Mouse (Mus musculus): ENCODE data around the gene Tmem273. TPM values are rescaled to one million over a fixed set of nuclear protein-coding genes. Genes with fewer than 3 reads are reported as not detected.
A peak's percentile ranks its signal among the peaks of the same experiment; 100 is the strongest.

The Tmem273 gene
- polyA plus RNA-seq (2015; fragmentation: Nextera tagmentation; extraction: Ambion mirVana) = 1.3 and 2.0 TPM in 2 replicates

DNA sequence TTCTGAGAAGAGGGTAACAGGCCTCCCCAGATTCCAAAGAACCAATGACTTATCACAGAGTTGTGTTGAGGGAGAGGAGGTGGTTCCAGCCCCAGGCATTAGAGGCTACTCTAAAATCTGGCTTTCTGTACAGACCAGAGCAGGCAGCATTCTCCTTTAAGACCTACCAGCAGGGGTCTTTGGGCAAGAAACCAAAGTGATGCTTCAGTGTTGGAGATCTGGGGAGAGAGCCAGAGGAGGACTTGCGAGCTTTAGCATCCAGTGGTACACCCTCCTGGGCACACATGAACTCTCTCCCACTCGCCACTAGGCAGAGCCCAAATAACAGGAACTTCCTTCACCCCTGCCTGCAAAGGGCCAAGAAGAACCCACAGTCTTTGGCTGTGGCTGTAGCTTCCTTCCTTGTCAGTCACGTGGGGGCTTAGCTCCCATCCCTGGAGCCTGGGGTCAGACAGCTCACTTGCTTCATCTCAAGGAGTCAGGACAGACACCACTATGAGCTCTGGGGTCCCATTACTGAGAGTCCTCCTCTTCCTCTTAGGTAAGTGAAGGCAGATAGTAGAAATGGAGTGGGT lies at the start of gene Tmem273:
Tmem273 (plus strand) TSS at position 408 of the 575 bp plus-strand sequence.
- no peak for ATAC-seq
- Histone ChIP-seq H3K9me3 (no peaks in the 10 kb centered on the region), H3K9ac (no peak within 1 kb of the TSS), H3K36me3 (no peaks in the 10 kb centered on the region), H3K27ac (no peak within 1 kb of the TSS), H3K4me3 (replicated peaks) (no peak within 1 kb of the TSS), H3K27me3 (replicated peaks) (no peaks in the 10 kb centered on the region), H3K4me1 (replicated peaks) (no peaks in the 10 kb centered on the region), H3K4me2 (replicated peaks) (no peak within 1 kb of the TSS)
- WGBS = 70% methylated on average over 3 of the region's 3 CpGs

GRCm38 (mm10) chr14:32736561-32736960 lies 49.2 kb upstream of the Tmem273 start:
- Histone ChIP-seq H3K4me1 (replicated peaks) (no peaks in the 10 kb centered on the region), H3K27ac (no peak overlapping the region), H3K4me2 (replicated peaks) (no peak overlapping the region), H3K9me3 (no peaks in the 10 kb centered on the region), H3K4me3 (replicated peaks) (no peak overlapping the region), H3K36me3 (no peaks in the 10 kb centered on the region), H3K27me3 (replicated peaks) (no peaks in the 10 kb centered on the region), H3K9ac (no peak overlapping the region)
- ATAC-seq = no peak
- 81% methylated on average over 6 of the region's 6 CpGs for WGBS

GRCm38 (mm10) chr14:32738586-32738985 lies 47.2 kb upstream of the Tmem273 start:
- H3K27me3 ChIP-seq (replicated peaks) = no peaks in the 10 kb centered on the region
- H3K27ac ChIP-seq = no peak overlapping the region
- ATAC-seq = no peak
- H3K36me3 ChIP-seq = no peaks in the 10 kb centered on the region
- H3K4me2 ChIP-seq (replicated peaks) = no peak overlapping the region
- H3K9ac ChIP-seq = no peak overlapping the region
- no peaks in the 10 kb centered on the region for H3K4me1 ChIP-seq (replicated peaks)
- 89% methylated on average over 5 of the region's 5 CpGs for WGBS
- no peak overlapping the region for H3K4me3 ChIP-seq (replicated peaks)
- no peaks in the 10 kb centered on the region for H3K9me3 ChIP-seq

GRCm38 (mm10) chr14:32748519-32748918 lies 37.2 kb upstream of the Tmem273 start:
- Histone ChIP-seq H3K27me3 (replicated peaks) (no peaks in the 10 kb centered on the region), H3K4me1 (replicated peaks) (no peaks in the 10 kb centered on the region), H3K4me3 (replicated peaks) (no peak overlapping the region), H3K9ac (no peak overlapping the region), H3K9me3 (no peaks in the 10 kb centered on the region), H3K27ac (no peak overlapping the region), H3K36me3 (no peaks in the 10 kb centered on the region), H3K4me2 (replicated peaks) (no peak overlapping the region)
- no peak for ATAC-seq
- WGBS = 76% methylated on average over 6 of the region's 6 CpGs

GRCm38 (mm10) chr14:32750727-32751126 lies 35.0 kb upstream of the Tmem273 start:
- no peak for ATAC-seq
- WGBS = 72% methylated on average over 6 of the region's 6 CpGs

DNA sequence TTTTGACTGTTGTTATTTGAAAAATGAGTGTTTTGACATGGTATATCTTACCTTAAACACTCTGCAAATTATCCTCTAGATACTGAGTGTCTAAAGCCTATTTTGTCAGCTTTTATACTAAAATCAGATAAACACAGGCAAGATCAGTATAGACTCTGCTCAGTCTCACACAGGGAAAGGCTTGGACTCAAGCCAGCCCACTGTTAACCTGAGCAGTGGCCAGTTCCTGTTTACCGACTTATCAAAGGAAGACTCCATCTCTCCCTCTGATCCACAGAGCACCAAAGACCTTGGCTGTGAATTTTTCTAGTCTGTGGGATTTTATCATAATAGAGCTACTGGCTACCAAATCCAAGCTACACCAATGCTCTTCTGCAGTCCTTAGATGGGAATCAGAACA lies 31.5 kb upstream of the Tmem273 start:
- Histone ChIP-seq H3K27me3 (replicated peaks) (no peaks in the 10 kb centered on the region), H3K4me1 (replicated peaks) (no peaks in the 10 kb centered on the region), H3K4me2 (replicated peaks) (no peak overlapping the region), H3K9ac (no peak overlapping the region), H3K4me3 (replicated peaks) (no peak overlapping the region), H3K27ac (no peak overlapping the region), H3K36me3 (no peaks in the 10 kb centered on the region), H3K9me3 (no peaks in the 10 kb centered on the region)
- WGBS = 9% methylated on average over 1 of the region's 1 CpGs
- no peak for ATAC-seq

More at GRCm38 (mm10) chr14:32750727-32751126, 35.0 kb upstream of the Tmem273 start:
- no peaks in the 10 kb centered on the region for H3K9me3 ChIP-seq
- H3K4me2 ChIP-seq (replicated peaks) = no peak overlapping the region
- H3K9ac ChIP-seq = no peak overlapping the region
- no peaks in the 10 kb centered on the region for H3K4me1 ChIP-seq (replicated peaks)
- H3K4me3 ChIP-seq (replicated peaks) = no peak overlapping the region
- no peaks in the 10 kb centered on the region for H3K27me3 ChIP-seq (replicated peaks)
- no peaks in the 10 kb centered on the region for H3K36me3 ChIP-seq
- H3K27ac ChIP-seq = no peak overlapping the region

DNA sequence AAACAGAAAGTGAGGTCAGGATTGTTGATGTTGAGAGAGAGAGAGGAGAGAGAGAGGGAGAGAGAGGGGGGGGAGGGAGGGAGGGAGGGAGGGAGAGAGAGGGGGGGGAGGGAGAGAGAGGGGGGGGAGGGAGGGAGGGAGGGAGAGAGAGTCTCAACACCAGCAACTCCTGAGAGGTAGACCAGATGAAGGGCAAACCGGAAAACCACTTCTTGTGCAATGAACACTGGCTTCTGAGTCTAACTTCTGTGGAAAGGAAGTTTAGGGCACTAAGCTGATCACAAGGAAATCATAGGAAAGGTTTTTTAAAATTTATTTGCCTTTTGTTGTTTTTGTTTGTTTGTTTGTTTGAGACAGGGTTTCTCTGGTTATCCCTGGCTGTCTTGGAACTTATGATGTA lies 23.6 kb upstream of the Tmem273 start:
- Histone ChIP-seq H3K36me3 (no peaks in the 10 kb centered on the region), H3K9ac (no peak overlapping the region), H3K9me3 (no peaks in the 10 kb centered on the region), H3K4me1 (replicated peaks) (no peaks in the 10 kb centered on the region), H3K4me3 (replicated peaks) (no peak overlapping the region), H3K27ac (no peak overlapping the region), H3K27me3 (replicated peaks) (no peaks in the 10 kb centered on the region), H3K4me2 (replicated peaks) (no peak overlapping the region)
- WGBS = 89% methylated on average over 1 of the region's 1 CpGs
- ATAC-seq = no peak

GRCm38 (mm10) chr14:32770563-32770962 lies 15.2 kb upstream of the Tmem273 start:
- no peak overlapping the region for H3K27ac ChIP-seq
- H3K9me3 ChIP-seq = no peaks in the 10 kb centered on the region
- H3K4me2 ChIP-seq (replicated peaks) = no peak overlapping the region
- WGBS = 55% methylated on average over 6 of the region's 6 CpGs
- H3K27me3 ChIP-seq (replicated peaks) = no peaks in the 10 kb centered on the region
- no peak overlapping the region for H3K9ac ChIP-seq
- ATAC-seq = peak; percentile 48; the same call in 1 of the 2 replicates
- H3K4me1 ChIP-seq (replicated peaks) = 0 out of 2 replicates have a peak, but pooled peaks cover 2% of the 10 kb centered on the region
- no peak overlapping the region for H3K4me3 ChIP-seq (replicated peaks)
- H3K36me3 ChIP-seq = no peaks in the 10 kb centered on the region

- no peak overlapping the region for H3K4me2 ChIP-seq (replicated peaks)
- no peaks in the 10 kb centered on the region for H3K27me3 ChIP-seq (replicated peaks)
- peak; percentile 85 for ATAC-seq
- H3K27ac ChIP-seq = no peak overlapping the region
- 44% methylated on average over 4 of the region's 4 CpGs for WGBS
- 0 out of 2 replicates have a peak, but pooled peaks cover 2% of the 10 kb centered on the region for H3K4me1 ChIP-seq (replicated peaks)
- no peaks in the 10 kb centered on the region for H3K36me3 ChIP-seq
- H3K9me3 ChIP-seq = no peaks in the 10 kb centered on the region
- H3K4me3 ChIP-seq (replicated peaks) = no peak overlapping the region
- H3K9ac ChIP-seq = no peak overlapping the region
These were observed 13.7 kb upstream of the Tmem273 start for GRCm38 (mm10) chr14:32772085-32772484.

GRCm38 (mm10) chr14:32772791-32773190 lies 13.0 kb upstream of the Tmem273 start:
- no peak for ATAC-seq
- 56% methylated on average over 3 of the region's 3 CpGs for WGBS

DNA sequence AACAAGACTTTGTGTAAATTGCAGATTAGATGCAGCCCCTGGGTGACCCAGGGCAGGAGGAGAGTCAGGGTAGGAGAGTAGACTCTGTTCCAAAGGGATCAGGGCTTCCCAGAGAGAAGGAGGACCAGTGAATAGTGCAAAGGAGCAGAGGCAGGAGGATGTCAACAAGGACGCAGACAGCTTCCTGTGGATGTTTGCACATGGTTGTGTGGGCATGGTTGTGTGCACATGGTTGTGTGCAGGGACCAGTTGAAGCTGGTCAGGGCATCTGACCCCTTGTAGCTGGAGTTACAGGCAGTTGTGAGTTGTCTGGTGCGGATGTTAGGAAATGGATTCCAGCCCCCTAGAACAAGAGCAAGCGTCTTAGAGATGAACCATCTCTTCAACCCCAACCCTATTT lies 12.3 kb upstream of the Tmem273 start:
- H3K36me3 ChIP-seq = no peaks in the 10 kb centered on the region
- 83% methylated on average over 3 of the region's 3 CpGs for whole genome bisulfite sequencing
- 0 out of 2 replicates have a peak, but pooled peaks cover 2% of the 10 kb centered on the region for H3K4me1 ChIP-seq (replicated peaks)
- H3K4me2 ChIP-seq (replicated peaks) = no peak overlapping the region
- no peak overlapping the region for H3K9ac ChIP-seq
- ATAC-seq = no peak
- H3K27me3 ChIP-seq (replicated peaks) = no peaks in the 10 kb centered on the region
- no peaks in the 10 kb centered on the region for H3K9me3 ChIP-seq
- H3K27ac ChIP-seq = no peak overlapping the region
- no peak overlapping the region for H3K4me3 ChIP-seq (replicated peaks)

More at GRCm38 (mm10) chr14:32772791-32773190, 13.0 kb upstream of the Tmem273 start:
- H3K4me2 ChIP-seq (replicated peaks) = no peak overlapping the region
- no peaks in the 10 kb centered on the region for H3K36me3 ChIP-seq
- no peak overlapping the region for H3K27ac ChIP-seq
- no peaks in the 10 kb centered on the region for H3K9me3 ChIP-seq
- H3K4me3 ChIP-seq (replicated peaks) = no peak overlapping the region
- H3K4me1 ChIP-seq (replicated peaks) = 0 out of 2 replicates have a peak, but pooled peaks cover 2% of the 10 kb centered on the region
- no peaks in the 10 kb centered on the region for H3K27me3 ChIP-seq (replicated peaks)
- H3K9ac ChIP-seq = no peak overlapping the region

DNA sequence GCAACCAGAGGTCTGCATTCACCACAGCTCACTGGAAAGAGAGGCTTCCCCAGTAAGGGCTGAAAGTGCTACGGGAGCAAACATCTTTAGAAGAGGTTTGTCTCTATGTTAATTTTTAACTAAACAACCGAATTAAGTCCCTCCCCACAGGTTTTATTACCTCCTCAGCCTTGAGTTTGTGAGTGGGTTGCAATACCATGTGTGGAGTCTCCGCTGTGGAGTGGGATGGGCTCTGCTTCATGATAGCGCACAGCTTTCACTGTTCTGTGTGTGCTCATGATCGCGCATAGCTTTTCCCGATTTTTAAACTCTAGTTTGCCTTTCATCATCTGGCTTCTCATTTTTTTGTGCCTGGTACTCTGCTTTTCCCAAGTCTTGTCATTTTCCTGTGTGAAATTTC lies 9.7 kb upstream of the Tmem273 start:
- WGBS = 51% methylated on average over 7 of the region's 7 CpGs
- peak; percentile 74 for ATAC-seq
- Histone ChIP-seq H3K9me3 (no peaks in the 10 kb centered on the region), H3K27ac (no peak overlapping the region), H3K4me3 (replicated peaks) (no peak overlapping the region), H3K4me1 (replicated peaks) (0 out of 2 replicates have a peak, but pooled peaks cover 2% of the 10 kb centered on the region), H3K36me3 (no peaks in the 10 kb centered on the region), H3K27me3 (replicated peaks) (no peaks in the 10 kb centered on the region), H3K9ac (no peak overlapping the region), H3K4me2 (replicated peaks) (peak overlapping the region; percentile 28; the same call in 1 of the 2 replicates)

DNA sequence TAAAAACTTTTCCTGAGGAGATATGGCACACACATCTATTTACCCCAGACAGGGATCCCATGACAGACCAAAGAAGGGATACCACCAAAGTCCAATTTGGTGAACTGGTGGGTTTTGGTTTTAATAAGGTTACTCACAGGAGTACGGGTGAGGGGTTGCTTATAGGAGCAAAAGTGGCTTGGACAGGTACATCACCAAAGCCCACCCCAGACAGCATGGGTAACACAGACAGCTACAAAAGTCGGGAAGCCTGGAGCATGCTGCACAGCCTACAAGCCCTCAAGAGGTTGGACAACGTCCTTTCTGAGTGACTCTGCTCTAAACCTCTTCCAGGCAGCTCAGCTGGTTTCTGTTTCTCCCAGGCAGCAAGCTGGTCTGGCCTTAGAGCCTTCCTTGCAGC lies 7.4 kb upstream of the Tmem273 start:
- H3K27ac ChIP-seq = no peak overlapping the region
- no peak overlapping the region for H3K9ac ChIP-seq
- WGBS = 69% methylated on average over 3 of the region's 3 CpGs
- H3K36me3 ChIP-seq = no peaks in the 10 kb centered on the region
- no peaks in the 10 kb centered on the region for H3K4me1 ChIP-seq (replicated peaks)
- H3K27me3 ChIP-seq (replicated peaks) = no peaks in the 10 kb centered on the region
- no peaks in the 10 kb centered on the region for H3K9me3 ChIP-seq
- no peak overlapping the region for H3K4me2 ChIP-seq (replicated peaks)
- ATAC-seq = no peak
- no peak overlapping the region for H3K4me3 ChIP-seq (replicated peaks)
